Comparison of ENCODE assay signal across 20 mouse cellular contexts in the genomic region with DNA sequence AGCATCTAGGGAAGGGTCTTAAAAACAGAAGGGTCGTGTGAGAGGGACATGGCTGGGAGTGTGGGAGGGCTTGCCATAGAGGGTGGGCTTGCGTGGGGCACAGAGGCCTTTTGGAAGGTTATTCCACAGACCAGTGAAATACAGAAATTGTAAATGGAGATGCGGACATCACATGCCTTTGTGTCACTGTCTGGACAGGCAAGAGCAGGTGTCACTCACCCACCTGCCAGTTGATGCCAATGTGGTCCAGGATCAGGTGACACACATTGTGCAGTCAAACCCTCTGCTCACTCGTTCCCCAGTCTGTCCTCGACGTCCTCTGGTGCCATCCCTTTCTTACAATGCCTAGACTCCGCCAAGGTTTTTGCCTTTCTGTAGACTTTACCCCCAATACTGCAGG. TPM values are rescaled to one million over a fixed set of nuclear protein-coding genes. Genes with fewer than 3 reads are reported as not detected.
"Had no signal": no experiment of that assay in that cellular context is flagged by ENCODE, and none has a peak within 500 bp of the region (broad histone marks: within the 10 kb centered on the region; RNA-seq: fewer than 3 reads in every experiment).

No protein-coding gene starts in this region.

- ATAC-seq: midbrain, embryonic 16.5 days had no signal

- H3K4me3 ChIP-seq: midbrain, embryonic 10.5 days; midbrain, embryonic 12.5 days; neural tube, embryonic 13.5 days; neural tube, embryonic 15.5 days had no signal

- DNase-seq: lung, adult 18-20 months; lung, embryonic 14.5 days; lung, postnatal 10 days; lung, postnatal 4 days; midbrain, embryonic 14.5 days; retina, postnatal 1 day; right cerebral cortex, adult 18-20 months; right cerebral cortex, postnatal 25 days; right cerebral cortex, postnatal 4 days; spleen, adult 18-20 months; thymus, adult 18-20 months; thymus, postnatal 14 days; thymus, postnatal 36 days had no signal

- H3K27ac ChIP-seq: midbrain, embryonic 10.5 days; midbrain, embryonic 12.5 days; neural tube, embryonic 13.5 days; neural tube, embryonic 15.5 days had no signal

- H3K4me1 ChIP-seq: midbrain, embryonic 10.5 days; midbrain, embryonic 12.5 days; neural tube, embryonic 13.5 days; neural tube, embryonic 15.5 days had no signal

- H3K9me3 ChIP-seq: midbrain, embryonic 10.5 days; midbrain, embryonic 12.5 days had no signal

- H3K36me3 ChIP-seq: midbrain, embryonic 10.5 days; midbrain, embryonic 12.5 days; neural tube, embryonic 13.5 days; neural tube, embryonic 15.5 days had no signal

- H3K4me2 ChIP-seq: lung, embryonic 14.5 days; midbrain, embryonic 12.5 days; neural tube, embryonic 13.5 days; neural tube, embryonic 15.5 days had no signal

- H3K9ac ChIP-seq: lung, embryonic 14.5 days; midbrain, embryonic 12.5 days; neural tube, embryonic 13.5 days; neural tube, embryonic 15.5 days had no signal

- H3K27me3 ChIP-seq: midbrain, embryonic 12.5 days; neural tube, embryonic 13.5 days; neural tube, embryonic 15.5 days had no signal

RNA-seq across cellular contexts. Expression of gene Fcnb, which starts 37.6 kb away (rescaled TPM):
- polyA plus RNA-seq: lung, embryonic 14.5 days; midbrain, embryonic 10.5 days; midbrain, embryonic 12.5 days; midbrain, embryonic 14.5 days; midbrain, embryonic 16.5 days; neural tube, embryonic 11.5 days; neural tube, embryonic 15.5 days; small intestine, adult 2 months had no signal
